Mouse (Mus musculus) hindlimb bud, embryonic 11.5 days (tissue): Measurements from ENCODE around the gene Cdkn2c.
A peak's percentile ranks its signal among the peaks of the same experiment; 100 is the strongest.
"Not testable (repeated sequence)": the region's sequence is repeated elsewhere in the genome, so short reads cannot be mapped to it uniquely, and the experiment has no call there.

Source experiments
- DNase-seq: peaks from one replicate; pipeline ENCODE4 v3.0.0-alpha.2; 2012; ENCODE audit warnings: low read depth, low spot score; ENCODE audit errors: extremely low spot score

The Cdkn2c gene

DNA sequence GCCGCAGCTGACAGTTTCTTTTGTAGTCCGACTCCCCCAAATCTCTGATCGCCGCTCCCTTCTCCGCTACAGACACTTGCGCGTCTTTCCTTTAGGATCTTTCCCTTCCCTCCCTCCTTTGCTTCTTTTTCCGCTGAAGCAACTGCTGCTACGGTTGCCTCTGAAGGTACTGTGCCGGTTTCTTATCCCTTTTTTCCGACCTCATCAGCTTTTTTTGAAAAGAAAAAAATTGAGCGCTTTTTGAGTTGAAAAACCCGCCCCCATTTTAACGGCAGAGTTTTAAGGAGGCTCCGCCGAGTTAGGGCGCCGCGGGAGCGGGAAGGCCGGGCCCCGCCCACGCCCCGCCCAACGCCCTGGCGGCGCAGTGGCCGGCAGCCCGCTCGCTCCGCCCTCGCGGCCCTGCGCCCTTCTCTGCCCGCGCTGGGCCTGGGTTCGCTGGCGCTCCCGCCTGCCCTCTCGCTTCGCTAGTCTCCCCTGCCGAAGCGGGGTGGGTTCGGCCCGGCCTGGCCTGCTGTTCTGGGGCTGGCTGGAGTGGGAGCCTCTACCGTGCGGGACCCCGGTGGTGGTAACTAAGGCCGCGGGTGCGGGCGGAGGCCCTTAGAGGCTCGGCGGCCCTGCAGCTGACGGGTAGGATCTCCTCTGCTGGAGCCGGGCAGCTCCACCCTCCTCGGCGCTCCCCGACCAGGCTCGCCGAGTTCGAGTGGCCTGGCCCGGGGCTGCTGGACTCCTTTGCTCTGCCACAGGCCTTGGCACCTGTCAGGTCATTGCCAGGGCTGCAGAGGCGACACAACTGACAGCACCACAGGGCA lies at the start of gene Cdkn2c:
Cdkn2c (minus strand) TSS at position 729 of the 809 bp plus-strand sequence.
- DNase-seq = no peak

- no peak for DNase-seq
These were observed 38.4 kb upstream of the Cdkn2c start for GRCm38 (mm10) chr4:109705349-109705748.

DNA sequence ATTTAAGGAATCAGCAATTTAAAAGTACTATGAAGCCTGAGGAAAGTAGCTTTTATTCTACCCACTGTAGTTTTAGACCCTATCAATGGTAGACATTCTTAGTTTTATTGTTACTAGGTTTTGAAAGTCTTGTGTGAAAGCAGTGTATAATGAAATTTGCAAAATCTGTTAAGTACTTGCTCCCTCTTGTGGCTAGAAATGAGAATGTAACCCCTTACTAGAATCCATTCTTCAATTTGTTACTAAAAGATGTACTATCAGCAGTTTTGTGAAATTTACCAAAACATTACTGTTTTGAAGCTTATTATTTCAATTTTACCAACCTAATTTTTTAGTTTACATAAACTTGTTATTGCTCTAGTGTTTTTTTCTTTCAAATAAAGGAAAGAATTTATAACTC lies 36.6 kb upstream of the Cdkn2c start:
- peak; percentile 41 for DNase-seq

DNA sequence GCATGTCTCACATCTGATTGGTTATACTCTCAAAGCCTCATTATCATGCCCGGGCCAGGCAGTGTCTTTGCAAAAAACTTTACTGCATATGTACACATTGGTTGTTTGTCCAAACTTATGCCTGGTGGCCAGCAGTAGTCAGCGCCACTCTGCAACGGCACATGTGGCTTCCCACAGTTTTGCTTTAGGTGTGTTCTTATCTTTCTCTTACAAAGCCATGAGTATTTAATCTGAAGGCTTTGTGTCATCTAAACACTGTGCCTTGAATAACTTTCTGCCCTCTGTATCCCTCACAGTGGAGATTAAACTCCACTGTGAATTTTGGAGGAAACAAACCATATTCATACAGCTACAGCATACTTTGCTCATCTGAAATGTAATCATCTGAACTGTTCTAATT lies 33.7 kb upstream of the Cdkn2c start:
- not testable (repeated sequence) for DNase-seq

- no peak for DNase-seq
These were observed 25.7 kb upstream of the Cdkn2c start for GRCm38 (mm10) chr4:109692674-109693073.

GRCm38 (mm10) chr4:109683561-109683960 lies 16.6 kb upstream of the Cdkn2c start:
- DNase-seq = no peak

DNA sequence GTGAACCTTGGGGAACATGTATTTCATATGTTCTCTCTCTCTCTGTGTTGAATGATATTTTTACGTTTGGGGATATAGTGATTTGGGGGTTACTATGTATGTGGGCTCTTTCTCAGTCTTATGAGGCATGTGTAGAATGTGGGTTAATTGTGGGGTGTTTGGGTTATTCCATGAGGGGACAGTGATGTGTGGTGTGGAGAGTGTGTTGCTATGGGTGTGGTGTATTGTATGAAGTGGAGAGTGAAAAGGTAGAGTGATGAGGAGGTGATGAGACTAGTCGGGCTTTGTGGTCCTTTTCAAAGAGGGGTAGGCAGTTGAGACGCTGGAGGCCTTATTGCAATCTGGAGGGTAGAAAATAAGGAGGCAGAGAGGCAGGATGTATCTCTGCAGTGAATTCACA lies 10.2 kb upstream of the Cdkn2c start:
- DNase-seq = no peak

- DNase-seq = no peak
These were observed 9.5 kb upstream of the Cdkn2c start, which contains the start of gene Faf1 for GRCm38 (mm10) chr4:109676218-109677215. Gene Faf1, plus strand, starts transcription at chr4:109676588.

- DNase-seq = no peak
These were observed 7.1 kb upstream of the Cdkn2c start for GRCm38 (mm10) chr4:109674097-109674496.

GRCm38 (mm10) chr4:109671941-109672340 lies 5.0 kb upstream of the Cdkn2c start:
- no peak for DNase-seq

DNA sequence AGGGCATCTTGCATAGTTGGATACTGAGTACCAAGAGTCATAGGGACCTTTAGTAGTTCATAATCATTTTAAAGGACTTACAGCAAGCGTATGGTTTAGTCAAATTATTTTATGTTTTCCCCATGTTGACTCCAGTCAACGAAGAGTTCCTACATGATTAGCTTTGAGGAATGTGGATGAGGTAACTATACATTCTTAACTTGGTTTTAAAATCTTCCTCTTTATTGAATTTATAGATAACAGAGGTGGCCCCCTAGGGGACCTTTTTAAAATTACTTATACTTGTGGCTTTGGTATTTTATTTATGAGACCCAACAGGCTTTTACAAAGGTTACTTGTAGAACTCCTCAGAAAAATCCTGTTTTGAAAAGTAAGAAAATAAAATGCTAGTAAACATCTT lies 3.2 kb upstream of the Cdkn2c start:
- DNase-seq = no peak

DNA sequence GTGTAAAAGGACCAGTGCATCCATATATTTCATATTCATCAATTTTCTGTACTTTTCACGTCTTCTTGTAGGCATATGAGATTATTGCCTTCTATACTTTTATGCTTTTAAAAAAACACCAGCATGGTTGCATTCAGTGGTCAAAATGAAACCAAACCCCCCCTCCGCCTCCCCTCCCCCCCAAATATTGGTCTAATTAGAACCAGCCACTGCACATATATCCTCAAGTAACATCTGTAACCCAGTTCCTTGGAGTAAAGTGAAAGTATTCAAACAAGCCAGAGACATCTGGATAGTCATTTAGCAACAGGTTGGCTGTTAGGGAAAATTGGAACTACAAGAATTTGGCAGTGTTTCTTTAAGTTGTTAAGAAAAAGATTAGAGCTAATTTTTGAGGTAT lies 529 bp upstream of the Cdkn2c start:
- DNase-seq = no peak

- no peak for DNase-seq
These were observed 968 bp downstream of the Cdkn2c start for GRCm38 (mm10) chr4:109665982-109666460.

- no peak for DNase-seq
These were observed 1.6 kb downstream of the Cdkn2c start for GRCm38 (mm10) chr4:109665101-109665981.

GRCm38 (mm10) chr4:109664091-109664490 lies 2.9 kb downstream of the Cdkn2c start:
- DNase-seq = no peak

- DNase-seq = no peak
These were observed 4.7 kb downstream of the Cdkn2c start for GRCm38 (mm10) chr4:109662271-109662670.

- no peak for DNase-seq
These were observed 5.8 kb downstream of the Cdkn2c start for GRCm38 (mm10) chr4:109661183-109661582.

DNA sequence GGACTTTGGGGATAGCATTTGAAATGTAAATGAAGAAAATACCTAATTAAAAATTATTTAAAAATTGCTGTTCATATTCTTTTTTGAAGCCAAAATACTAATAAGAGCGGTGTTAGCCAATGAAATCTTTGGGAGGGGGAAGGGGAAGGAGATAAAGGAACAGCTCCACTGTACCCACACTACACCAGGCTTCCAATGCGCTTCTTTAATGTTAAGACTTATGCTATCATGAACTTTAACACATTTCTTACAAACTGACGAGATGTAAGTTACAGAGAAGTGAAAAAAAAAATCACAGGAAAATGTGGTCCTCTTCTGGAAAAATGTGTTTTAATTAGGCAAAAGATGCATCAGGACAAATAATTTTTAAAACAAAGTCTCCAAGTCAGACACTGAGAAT lies 6.4 kb downstream of the Cdkn2c start:
- no peak for DNase-seq

DNA sequence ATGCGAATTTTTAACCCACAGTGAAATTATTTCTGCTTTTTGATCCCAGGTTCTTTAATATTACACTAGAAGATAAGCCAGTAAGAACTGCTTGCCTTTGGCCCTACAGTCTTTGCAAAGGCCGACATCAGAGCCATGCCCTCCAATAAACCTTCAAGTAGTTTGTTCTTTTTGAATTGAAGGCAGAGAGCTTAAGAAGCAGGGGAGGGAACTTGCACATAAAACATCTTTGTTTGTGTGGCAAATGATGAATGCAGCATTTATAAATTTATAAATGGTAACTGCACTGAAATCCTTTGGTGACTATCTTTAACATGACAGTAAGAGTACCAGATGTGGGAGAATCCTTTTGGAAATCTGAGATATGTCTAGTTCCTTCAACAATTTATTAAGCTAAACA lies 7.4 kb downstream of the Cdkn2c start:
- DNase-seq = no peak

GRCm38 (mm10) chr4:109658826-109659225 lies 8.2 kb downstream of the Cdkn2c start:
- DNase-seq = no peak
